ENCODE assay signal across 7 mouse cellular contexts in genomic region chr7:98656531-98657221, GRCm38 (mm10). TPM values are rescaled to one million over a fixed set of nuclear protein-coding genes. Genes with fewer than 3 reads are reported as not detected.
A peak's percentile ranks its signal among the peaks of the same experiment; 100 is the strongest.
DNase-seq lines count a peak whose midpoint lies in the region; ATAC-seq lines count a peak whose summit lies in the region.

Gene Emsy (minus strand): TSS chr7:98656783.

- H3K36me3 ChIP-seq in intestine, embryonic 14.5 days (ENCODE audit: control insufficient read depth, insufficient read depth, low read length), result peaks cover 27% of the 10 kb centered on the region

- peaks cover 15% of the 10 kb centered on the region; the same call in 1 of the 2 replicates for H3K4me1 ChIP-seq in intestine, embryonic 14.5 days (replicated peaks; ENCODE audit: control insufficient read depth, insufficient read depth, low read length)

- peak within 1 kb of the TSS; percentile 74 for H3K4me2 ChIP-seq in intestine, embryonic 14.5 days (ENCODE audit: low read length)

- H3K27me3 ChIP-seq in intestine, embryonic 14.5 days (replicated peaks; ENCODE audit: control insufficient read depth, insufficient read depth, low read length), result no peaks in the 10 kb centered on the region

- peak; percentile 82 to 84 for DNase-seq in adrenal gland, adult 18-20 months (ENCODE audit: low spot score in 2 of 2)
- DNase-seq in embryo, embryonic 11 days, result peak; percentile 97
- DNase-seq in gastrocnemius, postnatal 25 days, result peak; percentile 96
- peak; percentile 95 for DNase-seq in intestine, embryonic 14.5 days (ENCODE audit: low spot score)
- DNase-seq in left cerebral cortex, postnatal 14 days (ENCODE audit: low spot score in 2 of 2), result peak; percentile 94 to 98
- DNase-seq in mesoderm, embryonic 11.5 days (ENCODE audit: low read depth, low spot score), result peak; percentile 98
- DNase-seq in right cerebral cortex, postnatal 36 days (ENCODE audit: low spot score in 2 of 2), result peak; percentile 94 to 98

- H3K27ac ChIP-seq in intestine, embryonic 14.5 days (ENCODE audit: low read depth), result peak within 1 kb of the TSS; percentile 92

- peak within 1 kb of the TSS; percentile 71 for H3K9ac ChIP-seq in intestine, embryonic 14.5 days (ENCODE audit: low read length)

- ATAC-seq in intestine, embryonic 14.5 days (replicated peaks; ENCODE audit: low FRiP score, low TSS enrichment, low read depth), result peak; percentile 96

- peak within 1 kb of the TSS; percentile 90 for H3K4me3 ChIP-seq in intestine, embryonic 14.5 days (ENCODE audit: low read depth, low read length)

- intact Hi-C loops in left cerebral cortex, postnatal 14 days (cut with DNase I), result loop anchor here (2.0 kb wide), 1 partner anchor 46 kb away; the partner anchor contains the start of gene Thap12

- WGBS in intestine, embryonic 14.5 days, result under 1% methylated on average over 42 of the region's 42 CpGs

- no peaks in the 10 kb centered on the region for H3K9me3 ChIP-seq in intestine, embryonic 14.5 days (ENCODE audit: control insufficient read depth, low read length)

RNA-seq across cellular contexts. Expression of gene Emsy, which starts in this region (rescaled TPM):
- total RNA-seq in adrenal gland, adult 18-20 months (2021), result 10 to 100 TPM; 28.6 to 32.5 TPM
- total RNA-seq in gastrocnemius, postnatal 25 days (2021), result 10 to 100 TPM; 18.6 to 19.3 TPM
- 32.3 and 41.7 TPM in 2 replicates for polyA plus RNA-seq in intestine, embryonic 14.5 days (2014; fragmentation: Nextera tagmentation; extraction: Ambion mirVana)
- 10 to 100 TPM; 55.0 to 61.1 TPM for total RNA-seq in left cerebral cortex, postnatal 14 days (2021)

Comparison
In these comparisons a context has a peak if more than half of its experiments do, and no peak if none do; other contexts are left out.
1. Peak in every context shown above with its lines: DNase-seq, ATAC-seq, H3K4me3 ChIP-seq and H3K27ac ChIP-seq.